Mouse (Mus musculus) gastrocnemius, adult 2 months (tissue): ENCODE results near the gene Adcy9. TPM values are rescaled to one million over a fixed set of nuclear protein-coding genes. Genes with fewer than 3 reads are reported as not detected.

ENCODE experiments used
- DNase-seq: peaks from one replicate; pipeline ENCODE4 v3.0.0; 2022
- H3K27ac ChIP-seq: fragments of 200-600 bp; 2 replicates; pipeline ENCODE4 v1.8.1; 2022; ENCODE audit warnings: mild to moderate bottlenecking
- H3K4me3 ChIP-seq: fragments of 200-600 bp; 2 replicates; pipeline ENCODE4 v1.8.1; 2022; ENCODE audit warnings: mild to moderate bottlenecking, moderate library complexity
- CTCF ChIP-seq: fragments of 200-600 bp; IDR thresholded peaks from 2 replicates; pipeline ENCODE4 v1.8.1; 2022; ENCODE audit warnings: antibody characterized with exemption, mild to moderate bottlenecking, moderate library complexity
- intact Hi-C: fragments of 180-260 bp; cut with DNase I; formaldehyde crosslinking; loops from one replicate; pipeline ENCODE4 v1.15.1; 2025
- total RNA-seq, 2 experiments: library from RNA; stranded (reverse); gene quantifications; 2 replicates each; pipeline ENCODE4 v1.2.3; 2021

Adcy9 gene
- total RNA-seq, 2 experiments from 2014 or later = 33.2 to 52.2 TPM

GRCm38 (mm10) chr16:4414881-4415585 is 5.3 kb downstream of the Adcy9 start:
- H3K27ac ChIP-seq = peak overlapping the region; percentile 76; the same call in 1 of the 2 replicates
- no peak for DNase-seq
- intact Hi-C loops = no loop called here
- peak overlapping the region; percentile 96 for H3K4me3 ChIP-seq
- no peak for TF ChIP-seq CTCF

- intact Hi-C loops = no loop called here
- no peak for TF ChIP-seq CTCF
- Histone ChIP-seq H3K27ac (peak overlapping the region; percentile 76), H3K4me3 (peak overlapping the region; percentile 96)
- no peak for DNase-seq
These were observed 6.1 kb downstream of the Adcy9 start for GRCm38 (mm10) chr16:4413988-4414880.

GRCm38 (mm10) chr16:4413301-4413700 is 7.0 kb downstream of the Adcy9 start:
- Histone ChIP-seq H3K27ac (peak overlapping the region; percentile 76), H3K4me3 (peak overlapping the region; percentile 96)
- no peak for DNase-seq
- intact Hi-C loops = no loop called here
- TF ChIP-seq CTCF = no peak

DNA sequence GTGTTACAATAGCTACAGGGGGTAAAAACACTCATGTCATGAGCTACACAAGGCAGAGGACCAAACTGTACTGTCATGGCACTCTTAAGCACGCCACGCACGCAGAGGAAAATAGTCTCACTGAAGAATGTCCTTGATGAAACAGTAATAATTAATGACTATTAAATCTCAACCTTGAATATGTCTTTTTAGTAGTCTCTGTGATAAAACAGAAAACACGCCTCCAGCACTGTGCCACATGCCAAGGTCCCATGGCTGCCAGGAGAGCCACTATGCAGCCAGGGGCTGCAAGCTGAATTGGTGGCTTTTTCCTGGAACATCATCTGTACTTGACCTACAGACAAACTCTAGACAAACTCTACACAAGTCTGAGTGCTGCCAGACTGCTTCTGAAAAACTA is 8.0 kb downstream of the Adcy9 start:
- Histone ChIP-seq H3K27ac (peak overlapping the region; percentile 76), H3K4me3 (no peak overlapping the region)
- TF ChIP-seq CTCF = no peak
- no peak for DNase-seq
- intact Hi-C loops = no loop called here

DNA sequence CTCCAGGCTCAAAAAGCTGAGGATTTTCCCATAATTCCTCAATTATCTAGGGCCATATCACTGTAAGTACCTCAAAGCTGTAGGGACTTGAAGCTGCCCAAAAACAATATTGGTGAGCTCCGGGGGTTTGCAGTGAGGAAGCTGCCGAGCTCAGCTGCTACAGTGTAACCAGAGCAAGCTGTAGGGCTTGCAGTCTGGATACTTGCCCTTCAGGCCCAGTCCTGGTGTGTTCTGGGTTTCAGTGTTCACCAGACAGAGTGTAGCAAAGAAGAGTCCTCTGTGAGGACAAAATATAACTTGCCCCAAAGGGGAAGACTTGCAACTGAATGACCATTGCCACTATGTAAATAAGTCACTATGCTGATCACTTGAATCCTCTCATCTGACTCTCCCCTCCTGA is 9.0 kb downstream of the Adcy9 start:
- no peak for TF ChIP-seq CTCF
- H3K27ac ChIP-seq = peak overlapping the region; percentile 76
- intact Hi-C loops = no loop called here
- H3K4me3 ChIP-seq = peak overlapping the region; percentile 4; the same call in 1 of the 2 replicates
- peak; percentile 71 for DNase-seq

DNA sequence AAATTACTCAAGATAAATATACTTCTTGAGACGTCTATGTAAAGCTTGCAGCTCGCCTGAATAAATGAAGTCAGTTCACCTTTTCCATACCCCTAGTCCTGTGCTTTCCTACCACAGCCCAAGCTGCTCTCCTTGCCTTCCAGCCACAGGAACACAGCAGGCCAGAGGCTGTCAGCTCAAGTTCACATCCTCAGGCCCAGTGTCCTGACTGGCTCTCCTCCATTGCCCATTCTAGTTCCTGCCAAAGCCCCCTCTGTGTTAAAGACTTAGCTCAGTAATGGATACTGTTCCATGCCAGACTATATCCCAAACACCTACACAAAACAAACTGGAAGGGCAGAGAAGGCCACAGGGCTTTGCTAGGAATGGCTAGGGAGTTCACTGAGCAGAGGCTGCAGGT is 12.8 kb downstream of the Adcy9 start:
- no peak for DNase-seq
- intact Hi-C loops = no loop called here
- no peak overlapping the region for H3K4me3 ChIP-seq
- H3K27ac ChIP-seq = peak overlapping the region; percentile 90
- TF ChIP-seq CTCF = no peak

- intact Hi-C loops = no loop called here
- DNase-seq = no peak
- TF ChIP-seq CTCF = no peak
- no peak overlapping the region for H3K4me3 ChIP-seq
- H3K27ac ChIP-seq = peak overlapping the region; percentile 90
These were observed 13.6 kb downstream of the Adcy9 start for GRCm38 (mm10) chr16:4406706-4407105.

- TF ChIP-seq CTCF = no peak
- DNase-seq = no peak
- H3K4me3 ChIP-seq = no peak overlapping the region
- H3K27ac ChIP-seq = peak overlapping the region; percentile 90
- intact Hi-C loops = no loop called here
These were observed 14.2 kb downstream of the Adcy9 start for GRCm38 (mm10) chr16:4406047-4406586.

DNA sequence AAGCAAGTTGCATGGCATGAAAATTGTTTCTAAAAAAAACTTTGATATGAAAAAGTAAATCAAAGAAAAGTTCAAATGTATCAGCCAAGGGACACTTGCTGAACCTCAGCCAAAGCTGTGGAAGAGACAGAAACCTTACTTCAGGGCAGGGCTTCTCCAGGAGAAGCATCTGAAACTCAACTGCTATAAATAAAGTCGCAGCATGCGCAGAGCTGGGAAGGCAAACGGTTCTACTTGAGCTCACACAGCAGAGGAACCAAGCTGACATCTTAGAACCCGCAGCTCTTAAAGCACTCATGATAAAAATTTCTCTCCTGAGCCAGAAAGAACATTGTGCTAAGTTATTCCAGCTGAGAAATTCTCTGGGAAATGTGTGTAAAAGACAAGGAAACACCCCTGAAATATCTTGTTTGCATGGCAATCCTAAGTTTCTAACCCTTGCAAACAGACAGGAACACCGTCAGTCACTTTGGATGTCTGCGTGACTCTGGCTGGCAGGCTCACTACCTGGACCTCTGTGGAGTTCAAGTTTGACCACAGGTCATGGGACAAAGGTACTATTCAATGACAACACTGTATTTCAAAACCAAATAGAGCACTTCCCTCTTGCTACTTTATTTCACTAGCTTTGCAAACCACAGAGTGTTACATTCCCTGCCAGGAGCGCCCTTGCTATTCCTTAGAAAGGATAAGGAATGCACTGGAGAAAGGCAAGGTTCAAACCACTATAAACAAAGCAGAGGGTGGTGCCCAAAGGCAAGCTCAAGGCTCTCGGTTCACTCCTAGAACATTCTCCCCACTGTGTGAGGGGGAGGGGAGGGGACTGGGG is 15.2 kb downstream of the Adcy9 start:
- DNase-seq = peak; percentile 59
- TF ChIP-seq CTCF = no peak
- intact Hi-C loops = no loop called here
- H3K4me3 ChIP-seq = peak overlapping the region; percentile 33
- peak overlapping the region; percentile 90 for H3K27ac ChIP-seq

DNA sequence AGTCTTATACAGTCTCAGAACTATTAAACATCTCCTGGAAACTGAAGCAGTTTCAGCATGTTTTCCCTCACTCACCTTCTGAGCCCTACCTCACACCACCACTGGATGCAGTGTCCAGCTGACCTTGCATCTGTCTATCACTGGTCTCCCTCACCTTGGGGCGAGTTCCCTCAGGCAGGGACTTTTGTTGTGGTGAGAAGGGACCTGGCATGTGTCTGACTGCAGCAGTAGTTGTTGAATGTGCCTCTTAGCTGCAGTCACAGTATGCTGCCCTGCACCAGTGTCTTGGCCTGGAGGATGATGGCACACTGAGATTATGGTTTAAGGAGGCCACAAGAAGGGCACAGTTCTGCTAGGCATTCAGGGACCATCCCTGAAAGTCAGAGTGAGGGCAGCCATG is 19.2 kb downstream of the Adcy9 start:
- Histone ChIP-seq H3K4me3 (no peak overlapping the region; the same call in 1 of the 2 replicates), H3K27ac (peak overlapping the region; percentile 89)
- DNase-seq = no peak
- intact Hi-C loops = no loop called here
- no peak for TF ChIP-seq CTCF

GRCm38 (mm10) chr16:4399471-4400223 is 20.7 kb downstream of the Adcy9 start:
- TF ChIP-seq CTCF = no peak
- H3K4me3 ChIP-seq = peak overlapping the region; percentile 25
- intact Hi-C loops = loop anchor here (5.0 kb wide), 1 partner anchor 82 kb away; no protein-coding TSS in a partner anchor
- H3K27ac ChIP-seq = peak overlapping the region; percentile 89
- peak; percentile 78 for DNase-seq
